Mouse (Mus musculus): ENCODE data around the gene Ap2m1. TPM values are rescaled to one million over a fixed set of nuclear protein-coding genes. Genes with fewer than 3 reads are reported as not detected.
"Not testable (repeated sequence)": the region's sequence is repeated elsewhere in the genome, so short reads cannot be mapped to it uniquely, and the experiment has no call there.

Ap2m1 gene
- polyA plus RNA-seq (2014; fragmentation: Nextera tagmentation; extraction: Ambion mirVana) = 451 and 502 TPM in 2 replicates

GRCm38 (mm10) chr16:20535296-20536080 is at the start of gene Ap2m1:
Gene Ap2m1, plus strand, starts transcription at chr16:20535478.
- under 1% methylated on average over 51 of the region's 52 CpGs for WGBS
- H3K36me3 ChIP-seq (ENCODE audit: control insufficient read depth, insufficient read depth, low read length) = peaks cover 60% of the 10 kb centered on the region
- peak; percentile 97 for ATAC-seq (ENCODE audit: insufficient number of reproducible peaks, insufficient read depth, low FRiP score, low read depth)

DNA sequence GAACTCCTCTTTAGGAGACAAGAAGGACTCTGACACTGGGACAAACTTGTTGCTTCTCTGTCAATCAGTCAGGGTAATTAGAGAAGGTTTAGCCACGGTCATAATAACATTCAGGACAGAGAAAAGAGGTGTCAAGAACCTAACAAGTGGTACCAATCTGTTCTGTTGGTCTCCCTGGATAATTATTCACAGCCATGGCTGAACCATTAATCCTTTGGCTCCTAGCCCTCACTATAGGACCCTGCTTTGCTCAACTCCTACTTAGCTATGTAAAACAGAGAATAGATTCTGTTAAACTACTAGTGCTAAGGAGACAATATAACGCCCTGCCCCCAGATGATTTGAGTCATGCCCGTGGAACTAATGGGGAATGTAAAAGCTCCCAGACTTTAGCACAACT is 49.2 kb upstream of the Ap2m1 start:
- ATAC-seq (ENCODE audit: insufficient number of reproducible peaks, insufficient read depth, low FRiP score, low read depth) = no peak
- no peaks in the 10 kb centered on the region for H3K36me3 ChIP-seq (ENCODE audit: control insufficient read depth, insufficient read depth, low read length)
- no peaks in the 10 kb centered on the region for H3K4me1 ChIP-seq (ENCODE audit: control insufficient read depth in 2 of 2, insufficient read depth in 2 of 2, low read length in 2 of 2)
- H3K27ac ChIP-seq (replicated peaks in 1 of 2; ENCODE audit: control insufficient read depth in 1 of 2, insufficient read depth in 1 of 2, low read depth in 2 of 2, low read length in 2 of 2) = no peak overlapping the region
- no peaks in the 10 kb centered on the region for H3K9me3 ChIP-seq (ENCODE audit: control insufficient read depth, low read length)
- H3K9ac ChIP-seq (ENCODE audit: low read length) = no peak overlapping the region
- H3K4me2 ChIP-seq (ENCODE audit: low read length) = no peak overlapping the region
- no peak overlapping the region for H3K4me3 ChIP-seq (ENCODE audit: control insufficient read depth in 1 of 2, insufficient read depth in 1 of 2, low read depth in 1 of 2, low read length in 2 of 2)
- WGBS = 71% methylated on average over 3 of the region's 3 CpGs
- H3K27me3 ChIP-seq (ENCODE audit: control insufficient read depth, insufficient read depth, low read length) = no peaks in the 10 kb centered on the region

More at GRCm38 (mm10) chr16:20535296-20536080, at the start of gene Ap2m1:
- H3K4me2 ChIP-seq (ENCODE audit: low read length) = peak within 1 kb of the TSS; percentile 69
- peak within 1 kb of the TSS; percentile 97 for H3K9ac ChIP-seq (ENCODE audit: low read length)
- H3K4me3 ChIP-seq (ENCODE audit: control insufficient read depth in 1 of 2, insufficient read depth in 1 of 2, low read depth in 1 of 2, low read length in 2 of 2) = peak within 1 kb of the TSS; percentile 84 to 85
- H3K9me3 ChIP-seq (ENCODE audit: control insufficient read depth, low read length) = no peaks in the 10 kb centered on the region
- peaks cover 10 to 26% of the 10 kb centered on the region in 2 experiments for H3K4me1 ChIP-seq (ENCODE audit: control insufficient read depth in 2 of 2, insufficient read depth in 2 of 2, low read length in 2 of 2)
- H3K27me3 ChIP-seq (ENCODE audit: control insufficient read depth, insufficient read depth, low read length) = no peaks in the 10 kb centered on the region
- H3K27ac ChIP-seq (replicated peaks in 1 of 2; ENCODE audit: control insufficient read depth in 1 of 2, insufficient read depth in 1 of 2, low read depth in 2 of 2, low read length in 2 of 2) = peak within 1 kb of the TSS; percentile 83 to 88

DNA sequence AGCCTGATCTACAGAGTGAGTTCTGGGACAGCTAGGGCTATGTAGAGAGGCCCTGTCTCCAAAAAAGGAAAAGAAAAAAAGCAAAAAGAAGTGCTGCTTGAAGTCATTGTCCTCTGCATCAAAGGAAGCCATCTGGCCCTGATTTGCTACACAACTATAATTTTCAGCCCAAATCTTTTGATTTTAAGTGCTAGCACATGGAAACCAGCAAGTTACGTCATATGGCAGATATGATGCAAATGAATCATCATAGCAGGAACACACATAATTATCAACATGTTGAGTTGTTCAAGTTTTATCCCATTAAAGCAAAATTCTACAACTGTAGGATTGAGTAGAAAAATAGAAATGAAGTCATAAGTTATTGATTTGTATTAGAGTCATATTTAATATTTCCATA is 47.1 kb upstream of the Ap2m1 start:
- H3K27ac ChIP-seq (replicated peaks in 1 of 2; ENCODE audit: control insufficient read depth in 1 of 2, insufficient read depth in 1 of 2, low read depth in 2 of 2, low read length in 2 of 2) = no peak overlapping the region
- H3K9ac ChIP-seq (ENCODE audit: low read length) = no peak overlapping the region
- 87% methylated on average over 1 of the region's 1 CpGs for WGBS
- H3K9me3 ChIP-seq (ENCODE audit: control insufficient read depth, low read length) = no peaks in the 10 kb centered on the region
- ATAC-seq (ENCODE audit: insufficient number of reproducible peaks, insufficient read depth, low FRiP score, low read depth) = no peak
- no peaks in the 10 kb centered on the region for H3K27me3 ChIP-seq (ENCODE audit: control insufficient read depth, insufficient read depth, low read length)
- H3K36me3 ChIP-seq (ENCODE audit: control insufficient read depth, insufficient read depth, low read length) = no peaks in the 10 kb centered on the region
- H3K4me1 ChIP-seq (ENCODE audit: control insufficient read depth in 2 of 2, insufficient read depth in 2 of 2, low read length in 2 of 2) = no peaks in the 10 kb centered on the region
- no peak overlapping the region for H3K4me3 ChIP-seq (ENCODE audit: control insufficient read depth in 1 of 2, insufficient read depth in 1 of 2, low read depth in 1 of 2, low read length in 2 of 2)
- H3K4me2 ChIP-seq (ENCODE audit: low read length) = no peak overlapping the region

DNA sequence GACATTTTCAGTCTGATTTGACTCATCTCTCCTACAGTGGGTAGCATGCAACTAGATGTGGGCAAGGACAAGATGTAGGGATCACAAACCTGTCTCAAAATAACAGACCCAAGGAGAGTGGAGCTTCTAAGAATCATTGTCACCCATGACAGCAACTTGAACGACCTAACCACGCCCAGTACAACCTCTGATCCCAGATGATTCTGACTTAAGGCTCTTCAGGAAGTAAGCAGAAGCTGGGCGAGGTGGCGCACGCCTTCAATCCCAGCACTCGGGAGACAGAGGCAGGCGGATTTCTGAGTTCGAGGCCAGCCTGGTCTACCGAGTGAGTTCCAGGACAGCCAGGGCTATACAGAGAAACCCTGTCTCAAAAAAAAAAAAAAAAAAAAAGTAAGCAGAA is 46.5 kb upstream of the Ap2m1 start:
- H3K9me3 ChIP-seq (ENCODE audit: control insufficient read depth, low read length); H3K4me3 ChIP-seq (ENCODE audit: control insufficient read depth in 1 of 2, insufficient read depth in 1 of 2, low read depth in 1 of 2, low read length in 2 of 2); H3K36me3 ChIP-seq (ENCODE audit: control insufficient read depth, insufficient read depth, low read length); ATAC-seq (ENCODE audit: insufficient number of reproducible peaks, insufficient read depth, low FRiP score, low read depth); H3K4me1 ChIP-seq (ENCODE audit: control insufficient read depth in 2 of 2, insufficient read depth in 2 of 2, low read length in 2 of 2); H3K4me2 ChIP-seq (ENCODE audit: low read length); H3K9ac ChIP-seq (ENCODE audit: low read length); H3K27ac ChIP-seq (replicated peaks in 1 of 2; ENCODE audit: control insufficient read depth in 1 of 2, insufficient read depth in 1 of 2, low read depth in 2 of 2, low read length in 2 of 2); H3K27me3 ChIP-seq (ENCODE audit: control insufficient read depth, insufficient read depth, low read length): not testable (repeated sequence)
- 83% methylated on average over 9 of the region's 9 CpGs for WGBS

GRCm38 (mm10) chr16:20489233-20489632 is 46.0 kb upstream of the Ap2m1 start:
- H3K27ac ChIP-seq (replicated peaks in 1 of 2; ENCODE audit: control insufficient read depth in 1 of 2, insufficient read depth in 1 of 2, low read depth in 2 of 2, low read length in 2 of 2) = no peak overlapping the region
- H3K36me3 ChIP-seq (ENCODE audit: control insufficient read depth, insufficient read depth, low read length) = no peaks in the 10 kb centered on the region
- H3K27me3 ChIP-seq (ENCODE audit: control insufficient read depth, insufficient read depth, low read length) = no peaks in the 10 kb centered on the region
- H3K9ac ChIP-seq (ENCODE audit: low read length) = no peak overlapping the region
- no peaks in the 10 kb centered on the region for H3K9me3 ChIP-seq (ENCODE audit: control insufficient read depth, low read length)
- no peaks in the 10 kb centered on the region for H3K4me1 ChIP-seq (ENCODE audit: control insufficient read depth in 2 of 2, insufficient read depth in 2 of 2, low read length in 2 of 2)
- no peak for ATAC-seq (ENCODE audit: insufficient number of reproducible peaks, insufficient read depth, low FRiP score, low read depth)
- 69% methylated on average over 2 of the region's 2 CpGs for WGBS
- H3K4me3 ChIP-seq (ENCODE audit: control insufficient read depth in 1 of 2, insufficient read depth in 1 of 2, low read depth in 1 of 2, low read length in 2 of 2) = no peak overlapping the region
- no peak overlapping the region for H3K4me2 ChIP-seq (ENCODE audit: low read length)

DNA sequence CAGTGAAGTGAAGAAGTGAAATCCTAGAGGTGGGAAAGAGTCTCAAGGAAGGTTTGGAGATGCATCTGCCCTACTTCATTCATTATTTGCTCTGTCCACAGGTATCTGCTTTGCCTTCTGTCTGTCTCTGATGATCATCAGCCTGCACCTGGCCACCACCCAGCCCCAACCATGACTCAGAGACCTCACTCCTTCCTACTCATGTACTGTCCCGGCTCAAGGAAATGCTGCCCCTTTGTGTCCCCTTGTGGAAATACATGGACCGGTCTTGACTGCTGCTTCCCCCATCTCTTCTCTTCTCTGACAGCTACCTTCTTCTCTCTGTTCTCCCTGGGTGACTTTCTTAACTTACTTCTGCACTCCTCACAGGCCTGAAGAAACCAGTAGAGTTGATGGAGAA is 44.7 kb upstream of the Ap2m1 start:
- ATAC-seq (ENCODE audit: insufficient number of reproducible peaks, insufficient read depth, low FRiP score, low read depth) = peak; percentile 71
- Histone ChIP-seq H3K27ac (replicated peaks in 1 of 2; ENCODE audit: control insufficient read depth in 1 of 2, insufficient read depth in 1 of 2, low read depth in 2 of 2, low read length in 2 of 2) (no peak overlapping the region), H3K27me3 (ENCODE audit: control insufficient read depth, insufficient read depth, low read length) (no peaks in the 10 kb centered on the region), H3K4me2 (ENCODE audit: low read length) (no peak overlapping the region), H3K4me3 (ENCODE audit: control insufficient read depth in 1 of 2, insufficient read depth in 1 of 2, low read depth in 1 of 2, low read length in 2 of 2) (no peak overlapping the region), H3K36me3 (ENCODE audit: control insufficient read depth, insufficient read depth, low read length) (no peaks in the 10 kb centered on the region), H3K9ac (ENCODE audit: low read length) (no peak overlapping the region), H3K9me3 (ENCODE audit: control insufficient read depth, low read length) (no peaks in the 10 kb centered on the region), H3K4me1 (ENCODE audit: control insufficient read depth in 2 of 2, insufficient read depth in 2 of 2, low read length in 2 of 2) (no peaks in the 10 kb centered on the region)
- WGBS = 49% methylated on average over 2 of the region's 2 CpGs

DNA sequence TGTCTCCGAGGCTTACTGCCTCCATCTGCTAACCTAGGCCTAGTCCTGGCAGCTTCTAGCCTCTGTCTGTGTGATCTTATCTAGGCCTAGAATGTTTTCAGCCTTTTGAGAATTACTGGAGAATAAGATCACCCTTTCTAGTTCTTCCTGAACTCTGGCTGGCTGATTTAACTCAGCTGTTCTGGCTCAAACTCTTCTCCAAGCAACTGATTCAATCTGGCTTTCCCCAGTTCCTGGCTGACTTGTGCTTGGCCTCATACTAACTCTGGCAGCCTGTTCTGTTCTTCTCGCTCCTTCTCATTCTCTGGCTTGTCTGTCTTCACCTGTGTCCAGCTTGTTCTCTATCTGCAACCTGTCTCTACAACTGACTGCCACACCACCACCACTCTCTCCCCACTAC is 44.0 kb upstream of the Ap2m1 start:
- Histone ChIP-seq H3K4me3 (ENCODE audit: control insufficient read depth in 1 of 2, insufficient read depth in 1 of 2, low read depth in 1 of 2, low read length in 2 of 2) (no peak overlapping the region), H3K4me2 (ENCODE audit: low read length) (no peak overlapping the region), H3K9me3 (ENCODE audit: control insufficient read depth, low read length) (no peaks in the 10 kb centered on the region), H3K27me3 (ENCODE audit: control insufficient read depth, insufficient read depth, low read length) (no peaks in the 10 kb centered on the region), H3K36me3 (ENCODE audit: control insufficient read depth, insufficient read depth, low read length) (no peaks in the 10 kb centered on the region), H3K27ac (replicated peaks in 1 of 2; ENCODE audit: control insufficient read depth in 1 of 2, insufficient read depth in 1 of 2, low read depth in 2 of 2, low read length in 2 of 2) (no peak overlapping the region), H3K9ac (ENCODE audit: low read length) (no peak overlapping the region), H3K4me1 (ENCODE audit: control insufficient read depth in 2 of 2, insufficient read depth in 2 of 2, low read length in 2 of 2) (no peaks in the 10 kb centered on the region)
- WGBS = 43% methylated on average over 2 of the region's 2 CpGs
- no peak for ATAC-seq (ENCODE audit: insufficient number of reproducible peaks, insufficient read depth, low FRiP score, low read depth)

DNA sequence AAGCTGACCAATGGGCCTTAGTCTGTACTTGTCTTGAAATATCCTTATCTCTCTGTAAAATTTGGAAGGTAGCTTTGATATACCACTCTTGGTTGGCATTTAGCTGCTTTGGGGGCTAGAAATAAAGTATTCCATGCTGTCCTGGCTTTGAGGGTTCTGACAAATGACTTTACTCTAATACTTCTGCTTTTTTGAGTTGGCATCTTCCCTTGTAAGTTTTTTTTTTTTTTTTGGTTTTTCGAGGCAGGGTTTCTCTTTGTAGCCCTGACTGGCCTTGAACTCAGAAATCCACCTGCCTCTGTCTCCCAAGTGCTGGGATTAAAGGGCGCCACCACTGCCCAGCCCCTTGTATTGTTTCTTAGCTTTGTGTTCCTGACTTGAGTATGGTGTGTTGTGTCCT is 41.8 kb upstream of the Ap2m1 start:
- WGBS = 71% methylated on average over 2 of the region's 2 CpGs
- Histone ChIP-seq H3K9me3 (ENCODE audit: control insufficient read depth, low read length) (no peaks in the 10 kb centered on the region), H3K27ac (replicated peaks in 1 of 2; ENCODE audit: control insufficient read depth in 1 of 2, insufficient read depth in 1 of 2, low read depth in 2 of 2, low read length in 2 of 2) (no peak overlapping the region), H3K4me2 (ENCODE audit: low read length) (no peak overlapping the region), H3K4me3 (ENCODE audit: control insufficient read depth in 1 of 2, insufficient read depth in 1 of 2, low read depth in 1 of 2, low read length in 2 of 2) (no peak overlapping the region), H3K27me3 (ENCODE audit: control insufficient read depth, insufficient read depth, low read length) (no peaks in the 10 kb centered on the region), H3K9ac (ENCODE audit: low read length) (no peak overlapping the region), H3K4me1 (ENCODE audit: control insufficient read depth in 2 of 2, insufficient read depth in 2 of 2, low read length in 2 of 2) (peaks cover 0 to 3% of the 10 kb centered on the region in 2 experiments; a peak in 1 of 4 replicates), H3K36me3 (ENCODE audit: control insufficient read depth, insufficient read depth, low read length) (no peaks in the 10 kb centered on the region)
- no peak for ATAC-seq (ENCODE audit: insufficient number of reproducible peaks, insufficient read depth, low FRiP score, low read depth)
